Comparison of ENCODE assay signal across 7 mouse cellular contexts in the genomic region with DNA sequence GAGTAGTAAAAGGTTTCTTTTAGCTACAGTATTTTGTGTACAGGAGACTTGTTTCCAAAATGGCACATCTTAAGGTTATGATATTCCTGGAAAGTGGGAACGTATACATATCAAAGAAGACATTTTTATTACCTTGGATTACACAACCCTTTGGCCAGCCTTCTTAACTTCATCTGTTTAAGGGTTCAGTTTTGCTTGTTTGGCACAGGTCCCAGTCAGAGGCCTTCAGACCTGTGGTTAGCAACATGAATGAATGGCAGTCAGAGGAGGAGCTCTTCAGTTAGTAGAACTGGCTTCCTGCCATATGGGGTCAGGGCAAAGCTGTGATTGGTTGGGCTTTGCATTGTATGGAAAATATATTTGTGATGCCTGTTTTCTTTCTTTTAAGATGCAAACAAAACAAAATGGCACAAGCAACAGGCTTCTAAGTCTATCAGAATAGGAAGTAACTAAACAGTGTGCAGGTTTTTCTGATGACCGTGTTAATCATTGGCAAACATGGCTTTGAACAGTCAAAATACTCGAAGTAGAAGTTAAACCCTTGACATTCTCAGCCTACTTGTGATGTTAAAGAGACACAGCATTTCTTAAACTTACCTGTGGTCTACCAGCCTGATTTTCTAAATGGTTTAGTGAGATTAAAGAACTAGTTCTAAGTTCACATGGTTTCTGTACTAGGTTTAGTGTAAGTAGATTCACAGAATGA.
A peak's percentile ranks its signal among the peaks of the same experiment; 100 is the strongest.
DNase-seq lines count a peak whose midpoint lies in the region; ATAC-seq and TF ChIP-seq lines count a peak whose summit lies in the region.

No protein-coding gene starts in this region.

- no peak overlapping the region for H3K4me2 ChIP-seq in neural tube, embryonic 13.5 days
- no peak overlapping the region for H3K4me2 ChIP-seq in embryonic facial prominence, embryonic 15.5 days (replicated peaks)
- no peak overlapping the region for H3K4me2 ChIP-seq in stomach, postnatal 0 days (replicated peaks; ENCODE audit: low read depth)

- H3K36me3 ChIP-seq in neural tube, embryonic 13.5 days: peaks cover 50% of the 10 kb centered on the region
- H3K36me3 ChIP-seq in embryonic facial prominence, embryonic 15.5 days: peaks cover 16% of the 10 kb centered on the region
- H3K36me3 ChIP-seq in stomach, postnatal 0 days (ENCODE audit: control insufficient read depth, insufficient read depth, low read length): peaks cover 5% of the 10 kb centered on the region; the same call in 1 of the 2 replicates

- H3K27me3 ChIP-seq in neural tube, embryonic 13.5 days: no peaks in the 10 kb centered on the region
- no peaks in the 10 kb centered on the region for H3K27me3 ChIP-seq in embryonic facial prominence, embryonic 15.5 days
- no peaks in the 10 kb centered on the region for H3K27me3 ChIP-seq in stomach, postnatal 0 days (ENCODE audit: control insufficient read depth, insufficient read depth, low read length)

- H3K4me1 ChIP-seq in neural tube, embryonic 13.5 days (replicated peaks): peaks cover 5% of the 10 kb centered on the region; the same call in 1 of the 2 replicates
- peaks cover 4% of the 10 kb centered on the region; the same call in 1 of the 2 replicates for H3K4me1 ChIP-seq in embryonic facial prominence, embryonic 15.5 days
- no peaks in the 10 kb centered on the region for H3K4me1 ChIP-seq in stomach, postnatal 0 days (replicated peaks; ENCODE audit: control insufficient read depth, insufficient read depth)

- no peak overlapping the region for H3K4me3 ChIP-seq in neural tube, embryonic 13.5 days
- no peak overlapping the region for H3K4me3 ChIP-seq in embryonic facial prominence, embryonic 15.5 days (replicated peaks)
- H3K4me3 ChIP-seq in stomach, postnatal 0 days (ENCODE audit: low read depth, low read length): no peak overlapping the region

- 0 out of 2 replicates have a peak, but pooled peaks have one; percentile 71 for ATAC-seq in neural tube, embryonic 13.5 days (ENCODE audit: low read depth)
- ATAC-seq in embryonic facial prominence, embryonic 15.5 days (ENCODE audit: insufficient number of reproducible peaks, low FRiP score, low TSS enrichment, low read depth): peak; percentile 57; the same call in 1 of the 2 replicates
- peak; percentile 74; the same call in 1 of the 2 replicates for ATAC-seq in stomach, postnatal 0 days (ENCODE audit: low FRiP score, low TSS enrichment)

- no peaks in the 10 kb centered on the region for H3K9me3 ChIP-seq in neural tube, embryonic 13.5 days
- no peaks in the 10 kb centered on the region for H3K9me3 ChIP-seq in embryonic facial prominence, embryonic 15.5 days (replicated peaks)
- no peaks in the 10 kb centered on the region for H3K9me3 ChIP-seq in stomach, postnatal 0 days (ENCODE audit: control insufficient read depth, low read length)

- no peak for TF ChIP-seq CTCF in stomach, postnatal 0 days (IDR thresholded peaks at IDR 0.05; ENCODE audit: low read depth)

- WGBS in neural tube, embryonic 13.5 days: 68% methylated on average over 3 of the region's 3 CpGs
- WGBS in embryonic facial prominence, embryonic 15.5 days: 58% methylated on average over 3 of the region's 3 CpGs
- WGBS in stomach, postnatal 0 days: 45% methylated on average over 3 of the region's 3 CpGs

- no peak for DNase-seq in neural tube, embryonic 10.5 days (ENCODE audit: extremely low spot score, low spot score)
- DNase-seq in kidney, postnatal 36 days: peak; percentile 74 to 82
- DNase-seq in stomach, postnatal 0 days (ENCODE audit: low spot score): peak; percentile 50
- DNase-seq in layer of hippocampus, postnatal 10 days (ENCODE audit: low spot score in 2 of 2): no peak
- DNase-seq in urinary bladder, adult 2 months (ENCODE audit: low spot score): no peak

- no peak for TF ChIP-seq EP300 in stomach, postnatal 0 days (optimal IDR thresholded peaks at IDR 0.05)

- H3K27ac ChIP-seq in neural tube, embryonic 13.5 days (replicated peaks): no peak overlapping the region
- no peak overlapping the region for H3K27ac ChIP-seq in embryonic facial prominence, embryonic 15.5 days (replicated peaks)
- no peak overlapping the region for H3K27ac ChIP-seq in stomach, postnatal 0 days (replicated peaks)

- H3K9ac ChIP-seq in neural tube, embryonic 13.5 days: no peak overlapping the region
- no peak overlapping the region for H3K9ac ChIP-seq in embryonic facial prominence, embryonic 15.5 days
- no peak overlapping the region for H3K9ac ChIP-seq in stomach, postnatal 0 days (ENCODE audit: low read length)

Comparison
In these comparisons a context has a peak if more than half of its experiments do, and no peak if none do; other contexts are left out.
1. DNase-seq: peak in kidney, postnatal 36 days (2 of 2) and stomach, postnatal 0 days (single experiment); none in neural tube, embryonic 10.5 days (single experiment), layer of hippocampus, postnatal 10 days (0 of 2) and urinary bladder, adult 2 months (single experiment).
2. Peak in every context shown above with its lines, with median percentiles within 50 percentile points of each other: ATAC-seq.